Mouse (Mus musculus) layer of hippocampus, adult 8-10 months (tissue): Measurements from ENCODE around the gene Mob3b. TPM values are rescaled to one million over a fixed set of nuclear protein-coding genes. Genes with fewer than 3 reads are reported as not detected.

Experiments used
- DNase-seq, 2 experiments: peaks; one replicate each; pipeline ENCODE4 v3.0.0; 2022; ENCODE audit warnings: low spot score in 2 of 2
- total RNA-seq, 4 experiments: library from RNA; stranded (reverse); gene quantifications; 2 replicates each; pipeline ENCODE4 v1.2.4; 2022

The Mob3b gene
- total RNA-seq, 4 experiments from 2014 or later: 5.6 to 7.2 (median 6.3) TPM

- DNase-seq: no peak
Measured at GRCm38 (mm10) chr4:35065075-35065838, 92.0 kb downstream of the Mob3b start.

GRCm38 (mm10) chr4:35063146-35063719 lies 94.1 kb downstream of the Mob3b start:
- DNase-seq: no peak

DNA sequence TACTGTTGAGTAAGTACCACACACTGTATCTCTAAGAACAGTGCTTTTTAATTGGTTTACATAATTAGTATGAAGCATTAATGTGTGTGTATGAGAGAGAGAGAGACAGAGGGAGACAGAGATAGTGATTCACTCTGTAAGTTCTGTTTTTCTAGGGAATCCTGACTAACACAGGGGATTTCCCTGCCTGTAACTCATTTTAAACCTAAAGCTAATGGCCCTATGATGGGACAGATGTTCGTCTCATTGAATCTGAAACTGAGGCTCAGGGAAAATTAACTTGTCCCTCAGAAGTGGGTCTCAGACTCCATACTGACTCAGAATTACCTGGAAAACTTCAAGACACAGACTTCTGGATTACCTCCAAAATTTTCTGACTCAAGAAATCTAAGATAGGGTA lies 96.3 kb downstream of the Mob3b start:
- DNase-seq: no peak

- DNase-seq: no peak
Measured at GRCm38 (mm10) chr4:35060401-35060800, 96.9 kb downstream of the Mob3b start.

DNA sequence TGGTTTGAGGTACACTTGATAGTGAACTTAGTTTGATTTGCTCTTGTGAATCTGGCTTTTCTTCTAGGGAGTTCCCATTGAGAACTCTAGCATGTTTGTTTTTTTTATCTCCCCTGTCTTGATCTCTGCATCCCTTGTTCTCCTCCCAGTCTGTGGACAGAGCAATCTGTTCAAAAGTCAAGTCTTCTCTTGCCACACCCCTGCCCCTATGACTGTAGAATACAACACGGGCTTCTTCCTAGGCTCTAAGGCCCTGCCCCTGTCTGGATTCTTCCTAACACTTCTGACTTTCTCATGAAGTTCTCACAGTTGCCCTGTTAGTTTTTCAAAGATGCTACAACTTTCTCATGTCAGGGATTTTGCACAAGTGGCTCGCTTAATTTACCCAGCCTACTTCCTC lies 102.9 kb downstream of the Mob3b start:
- DNase-seq: no peak

DNA sequence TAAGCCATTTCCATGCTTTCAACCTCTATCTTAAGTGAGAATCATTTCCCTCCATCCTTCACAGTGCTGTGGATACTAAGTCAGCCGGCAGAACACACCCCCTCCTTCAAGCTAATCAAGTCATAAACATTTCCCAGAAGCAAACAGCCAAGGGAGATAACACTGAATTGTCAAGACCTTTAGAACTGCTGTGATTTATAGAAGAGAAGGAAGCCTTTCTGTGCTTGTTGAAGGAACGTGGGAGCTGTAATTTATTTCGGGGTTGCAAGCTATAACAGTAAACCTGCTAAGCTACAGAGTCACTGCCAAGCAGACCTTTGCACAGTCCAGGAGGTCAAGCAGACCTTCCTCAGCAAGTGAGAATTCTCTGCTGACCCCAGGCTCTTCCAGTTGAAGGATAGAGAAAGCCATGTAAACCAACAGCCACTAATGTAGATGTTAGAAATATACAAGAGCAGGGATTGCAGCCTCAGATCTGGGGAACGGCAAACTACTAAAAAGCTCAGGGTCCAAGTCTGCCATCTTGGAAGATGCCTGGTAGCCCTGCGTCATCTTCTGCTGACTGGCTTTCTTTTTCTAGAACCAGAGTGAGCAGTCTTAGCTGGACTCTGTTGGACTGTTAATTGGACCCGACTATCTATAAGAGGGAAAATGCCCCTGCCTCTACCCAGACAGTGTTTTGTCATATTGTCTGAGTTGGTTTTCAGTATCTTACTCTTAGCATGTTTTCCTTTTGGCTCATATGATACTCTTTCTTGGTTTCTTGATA lies 104.9 kb downstream of the Mob3b start:
- DNase-seq: no peak

GRCm38 (mm10) chr4:35051152-35051551 lies 106.1 kb downstream of the Mob3b start:
- DNase-seq: no peak

DNA sequence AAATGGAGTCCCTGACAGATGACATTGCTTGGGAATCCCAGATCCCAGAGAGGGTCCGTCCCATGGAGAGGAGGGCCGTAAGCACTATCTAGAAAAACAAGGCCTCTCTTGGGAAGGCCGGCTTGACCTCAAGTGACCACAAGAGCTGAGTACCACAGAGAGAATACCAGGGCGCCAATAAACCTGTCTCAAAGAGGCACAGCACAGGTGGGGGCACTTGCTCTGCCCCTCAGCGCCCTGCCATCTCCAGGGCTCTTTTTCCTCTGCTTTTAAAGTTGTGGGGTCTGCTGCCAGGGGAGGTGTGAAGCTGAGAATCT lies 107.6 kb downstream of the Mob3b start:
- DNase-seq: no peak

DNA sequence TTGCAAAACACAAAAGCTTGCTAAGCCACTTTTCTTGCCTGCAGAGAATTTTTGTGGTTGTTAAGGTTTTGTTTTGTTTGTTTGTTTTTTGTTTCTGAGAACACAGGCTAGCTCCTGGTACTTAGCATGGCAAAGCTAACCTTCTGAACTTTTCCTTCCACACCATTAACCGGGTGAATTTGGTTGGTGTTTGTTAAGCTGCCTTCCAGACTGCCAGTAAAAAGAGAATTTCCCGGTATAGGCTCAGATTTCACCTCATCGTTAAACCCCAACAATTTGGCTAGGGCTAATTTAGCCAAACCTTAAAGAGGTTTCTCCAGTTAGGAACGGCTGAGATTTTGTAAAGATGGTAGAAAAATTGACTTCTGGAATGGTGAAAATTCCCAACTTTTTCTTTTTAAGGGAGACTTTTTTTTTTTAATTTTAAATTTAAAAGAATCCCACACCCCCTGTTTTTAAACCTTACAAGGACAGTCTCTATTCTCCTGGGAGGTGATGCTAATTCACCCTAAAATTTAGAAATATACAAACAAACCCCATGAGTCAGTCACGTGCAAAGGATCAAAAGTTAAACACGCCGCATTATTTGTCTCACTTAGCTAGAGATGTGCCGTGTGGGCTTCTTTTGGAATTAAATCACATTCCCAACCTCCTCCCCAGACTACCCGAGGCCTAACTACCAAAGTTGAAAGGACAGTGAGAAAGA lies 108.1 kb downstream of the Mob3b start:
- no peak for DNase-seq

DNA sequence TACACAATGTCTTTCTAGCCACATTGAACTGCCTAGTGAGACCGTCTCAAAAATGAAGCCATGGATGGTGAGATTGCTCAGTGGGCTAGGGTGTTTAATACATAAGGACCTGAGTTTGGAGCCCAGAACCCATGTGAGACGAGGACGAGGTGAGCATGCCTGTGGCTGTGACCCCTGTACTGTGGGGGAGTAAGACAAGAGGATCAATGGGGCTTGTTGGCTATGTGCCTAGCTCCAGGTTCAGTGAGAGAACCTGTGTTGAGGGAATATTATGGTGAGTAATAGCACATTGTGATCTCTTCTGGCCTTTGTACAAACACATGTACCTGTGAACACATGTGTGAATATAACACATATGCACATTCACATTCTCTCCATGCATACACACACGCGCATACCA lies 116.4 kb downstream of the Mob3b start:
- no peak for DNase-seq

- DNase-seq: no peak
Measured at GRCm38 (mm10) chr4:35040306-35040705, 117.0 kb downstream of the Mob3b start.

DNA sequence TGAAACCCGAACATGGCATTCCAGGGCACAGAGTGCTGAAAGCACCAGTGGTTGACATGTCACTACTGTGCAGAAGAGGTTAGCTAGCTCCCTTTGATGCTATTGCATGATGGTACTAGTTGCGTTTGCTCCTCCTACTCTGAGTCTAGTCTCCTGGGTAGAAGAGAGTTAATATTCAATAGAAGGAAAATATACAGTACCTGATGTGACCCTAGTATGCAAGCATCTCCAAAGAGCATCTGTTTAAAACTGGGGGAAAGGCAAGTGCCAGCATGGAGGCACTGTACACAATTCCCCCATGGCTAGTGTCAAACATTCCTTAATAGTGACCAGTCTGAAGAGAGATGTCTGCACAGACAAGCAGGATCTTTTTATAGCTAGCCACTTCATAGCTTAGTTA lies 119.5 kb downstream of the Mob3b start:
- no peak for DNase-seq

DNA sequence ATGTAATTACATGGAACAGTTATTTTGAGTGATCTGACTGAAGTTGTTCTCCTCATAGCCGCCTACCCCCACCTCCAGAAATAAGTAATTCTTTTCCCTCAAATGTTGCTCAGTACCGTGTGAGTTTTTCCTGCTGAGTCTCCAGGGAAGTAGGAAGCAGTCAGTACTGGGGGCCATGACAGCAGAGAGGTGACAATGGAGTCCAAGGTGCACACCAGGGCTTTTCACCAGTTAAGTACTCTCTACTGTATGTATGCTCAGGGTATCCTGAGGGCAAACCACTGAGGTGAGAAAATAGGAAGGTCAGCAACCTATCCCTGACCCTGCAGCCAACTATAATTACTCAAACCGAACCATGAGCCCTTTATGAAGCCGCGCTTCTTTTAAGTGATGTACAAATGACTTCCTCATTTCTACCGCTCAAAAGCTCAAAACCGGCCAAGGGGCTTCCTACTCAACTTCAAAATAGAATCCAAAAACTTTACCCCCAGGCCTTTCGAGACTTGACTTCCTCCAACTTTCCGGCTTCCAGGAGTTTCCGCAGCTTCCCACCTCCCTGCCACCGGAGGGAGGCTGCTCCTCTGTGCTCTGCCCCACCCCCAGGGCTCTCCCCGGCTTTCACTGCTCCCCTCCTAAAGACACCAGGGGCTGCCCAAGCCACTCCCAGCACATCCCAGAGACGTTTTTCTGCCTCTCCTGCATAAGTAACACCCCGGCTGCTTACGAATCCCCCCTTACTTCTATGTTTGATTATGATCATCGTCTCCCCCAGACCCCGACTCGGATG lies 122.6 kb downstream of the Mob3b start:
- no peak for DNase-seq

DNA sequence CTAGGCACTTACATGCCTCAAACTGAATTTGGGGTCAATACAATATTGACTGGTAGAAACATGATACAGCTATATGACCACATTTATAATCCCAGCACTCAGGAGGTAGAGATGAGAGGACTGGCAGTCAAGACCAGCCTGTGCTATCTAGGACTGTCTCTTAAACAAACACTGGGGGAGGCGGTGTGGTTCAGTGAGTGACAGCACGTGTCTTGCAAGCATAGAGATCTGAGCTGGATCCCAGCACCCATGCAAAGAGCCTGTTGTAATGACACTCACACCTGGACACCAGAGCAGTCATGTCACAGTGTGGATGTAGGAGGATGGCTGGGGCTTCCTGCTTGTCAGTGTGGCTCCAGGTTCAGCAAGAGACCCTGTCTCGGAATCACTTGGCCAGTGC lies 124.5 kb downstream of the Mob3b start:
- no peak for DNase-seq

DNA sequence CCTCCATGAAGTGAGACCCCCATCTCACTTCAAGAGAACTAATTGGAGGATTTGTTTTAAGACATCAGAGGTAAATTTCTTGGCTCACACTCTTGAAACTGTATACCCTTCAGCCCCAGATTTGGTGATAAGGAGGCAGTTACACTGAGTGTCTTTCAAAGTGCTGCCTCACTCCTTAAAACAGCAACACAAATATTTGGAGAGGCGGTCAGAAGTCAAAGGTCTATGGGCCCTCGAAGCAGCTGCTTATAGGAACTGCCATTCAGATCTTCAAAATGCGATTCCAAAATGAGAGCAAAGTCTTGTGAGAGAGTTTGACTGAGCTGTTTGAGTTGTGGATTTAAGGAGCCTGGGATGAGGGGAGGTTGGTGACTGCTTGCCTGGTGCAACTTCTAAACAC lies 125.7 kb downstream of the Mob3b start:
- no peak for DNase-seq

- peak; percentile 23 to 37 for DNase-seq
Measured at GRCm38 (mm10) chr4:35031141-35031540, 126.1 kb downstream of the Mob3b start.

DNA sequence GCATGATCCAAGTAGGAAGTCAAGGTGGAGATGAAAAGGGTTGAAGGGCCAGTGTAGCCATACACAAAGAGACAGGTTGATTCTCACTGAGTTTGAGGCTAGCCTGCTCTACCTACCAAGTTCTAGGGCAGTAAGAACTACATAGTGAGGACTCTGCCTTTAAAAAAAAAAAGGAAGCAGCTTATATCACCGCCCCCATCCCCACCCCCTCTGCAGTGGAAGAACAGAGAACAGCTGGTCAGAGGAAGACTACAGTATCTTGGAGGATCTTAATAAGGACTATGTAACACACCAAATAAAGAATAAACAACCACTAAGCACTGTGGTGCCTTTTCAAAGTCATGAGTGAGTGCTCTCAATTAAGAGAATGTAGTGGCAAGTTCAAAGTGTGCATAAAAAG lies 138.9 kb downstream of the Mob3b start:
- no peak for DNase-seq

DNA sequence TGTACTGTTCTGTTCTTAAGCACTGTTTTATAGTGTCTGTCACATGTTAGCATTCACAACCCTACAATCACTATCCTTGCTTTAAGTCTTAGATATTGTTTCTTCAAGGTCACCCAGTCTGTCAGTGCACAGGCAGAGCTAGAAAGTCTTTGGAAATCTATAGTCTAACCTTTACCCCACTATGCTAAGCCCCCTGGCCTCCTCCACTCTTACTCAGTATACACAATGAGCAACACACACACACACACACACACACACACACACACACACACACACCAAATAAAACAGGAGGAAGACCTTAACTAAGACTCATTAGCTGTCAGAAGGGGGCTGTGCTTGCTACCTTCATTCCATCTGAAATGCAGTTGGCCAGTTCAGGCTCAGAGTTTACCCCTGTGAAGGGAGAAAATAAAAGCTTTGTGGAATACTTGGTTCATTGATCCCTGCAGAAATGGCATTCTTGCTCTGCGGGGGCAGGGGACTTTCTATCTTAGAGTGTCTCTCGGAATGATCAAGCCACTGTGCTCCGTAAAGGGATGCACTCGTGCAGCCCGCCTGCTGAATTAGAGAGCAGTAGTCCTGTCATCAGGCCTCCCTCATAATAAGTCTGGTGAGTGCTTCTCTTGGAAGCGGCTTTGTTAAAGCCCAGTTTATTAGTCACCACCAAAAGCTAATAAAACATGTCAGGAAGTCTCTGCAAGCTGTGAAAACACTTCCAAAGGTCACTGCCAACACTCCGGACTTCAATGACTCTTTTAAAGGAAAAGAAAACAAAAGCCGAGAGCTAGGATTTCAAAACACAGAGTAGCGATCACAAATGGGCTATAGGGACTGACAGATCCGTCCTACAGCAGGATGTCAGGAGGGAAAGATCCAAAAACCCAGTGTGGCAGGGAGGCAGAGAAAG lies 144.6 kb downstream of the Mob3b start:
- no peak for DNase-seq

DNA sequence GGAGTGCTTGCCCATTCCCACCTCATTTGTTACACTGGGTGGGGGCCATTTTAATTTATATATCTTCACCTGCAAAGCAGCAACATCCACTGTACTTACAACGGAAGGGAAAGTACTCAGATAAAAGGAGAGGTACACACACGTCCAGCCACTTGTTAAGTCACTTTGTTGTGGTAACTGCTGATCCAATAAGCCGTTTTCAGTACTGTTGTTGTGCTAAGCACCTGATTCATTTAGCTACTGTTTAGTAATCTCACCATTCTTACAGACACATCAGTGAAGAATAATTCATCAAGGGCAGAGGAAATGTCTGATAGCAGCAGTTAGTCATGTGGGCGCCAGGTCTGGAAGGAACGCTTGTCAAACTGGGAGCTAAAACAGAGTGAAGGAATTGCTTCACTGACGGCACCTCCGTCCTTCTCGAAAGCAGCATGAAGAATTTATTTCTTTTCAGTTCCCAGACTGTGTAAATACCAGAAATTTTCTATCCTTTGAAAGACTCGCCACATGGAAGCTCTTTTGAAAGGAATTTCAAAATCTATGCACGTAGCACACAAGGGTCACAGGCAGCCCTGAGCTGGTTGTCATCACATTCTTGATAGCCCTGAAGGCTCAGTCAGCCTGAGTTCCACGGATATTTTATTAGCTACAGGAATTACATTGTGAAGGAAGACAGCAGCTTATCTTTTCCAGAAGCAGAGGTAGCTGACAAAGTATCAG lies 150.6 kb downstream of the Mob3b start:
- no peak for DNase-seq

DNA sequence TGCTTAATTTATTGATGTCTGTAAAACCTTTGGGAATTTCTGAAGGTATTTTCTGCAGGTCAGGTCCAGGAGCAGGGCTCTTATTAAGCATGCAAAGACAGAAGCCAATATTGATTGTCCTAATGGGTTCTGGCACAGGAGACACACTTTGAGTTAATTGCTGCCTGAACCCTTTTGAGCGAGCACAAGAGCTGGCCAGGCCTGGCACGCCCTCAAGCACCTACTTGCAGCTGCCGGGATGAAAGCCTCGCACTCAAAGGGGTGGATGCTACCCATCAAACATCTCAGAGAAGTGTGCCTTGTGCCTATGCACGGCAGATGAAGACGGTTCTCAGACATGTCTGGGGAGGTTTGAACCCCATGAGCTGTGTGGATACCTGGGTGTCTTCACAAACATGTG lies 151.2 kb downstream of the Mob3b start:
- no peak for DNase-seq
